Mouse (Mus musculus) liver, embryonic 16.5 days (tissue): ENCODE data around the gene Tigd4. TPM values are rescaled to one million over a fixed set of nuclear protein-coding genes. Genes with fewer than 3 reads are reported as not detected.

Source experiments
- ATAC-seq: fragments of 200-750 bp; cut with Nextera tagmentation; 2 replicates; pipeline ENCODE4 v1.8.0; 2017; ENCODE audit warnings: low read depth, mild to moderate bottlenecking, moderate number of reproducible peaks, moderate library complexity
- H3K27ac ChIP-seq: fragments of 300-500 bp; sonication (generic); 2 replicates; pipeline ENCODE4 v1.5.1; 2014; ENCODE audit warnings: mild to moderate bottlenecking, low read length
- H3K27me3 ChIP-seq: fragments of 300-500 bp; sonication (generic); 2 replicates; pipeline ENCODE4 v1.6.1; 2014; ENCODE audit warnings: low read depth, low read length, mixed read lengths; ENCODE audit not compliant: control insufficient read depth, insufficient read depth
- H3K36me3 ChIP-seq: fragments of 300-500 bp; sonication (generic); 2 replicates; pipeline ENCODE4 v1.6.1; 2014; ENCODE audit warnings: mild to moderate bottlenecking; ENCODE audit not compliant: control insufficient read depth, insufficient read depth
- H3K4me1 ChIP-seq: fragments of 300-500 bp; sonication (generic); 2 replicates; pipeline ENCODE4 v1.6.1; 2014; ENCODE audit warnings: low read depth, low read length, mixed read lengths; ENCODE audit not compliant: control insufficient read depth
- H3K4me2 ChIP-seq: fragments of 300-500 bp; sonication (generic); 2 replicates; pipeline ENCODE4 v1.6.1; 2014; ENCODE audit warnings: low read depth, low read length, mixed read lengths
- H3K4me3 ChIP-seq: fragments of 300-500 bp; sonication (generic); 2 replicates; pipeline ENCODE4 v1.5.1; 2014; ENCODE audit warnings: low read depth, mild to moderate bottlenecking, low read length
- H3K9ac ChIP-seq: fragments of 300-500 bp; sonication (generic); 2 replicates; pipeline ENCODE4 v1.6.1; 2014; ENCODE audit warnings: low read depth, low read length
- H3K9me3 ChIP-seq: fragments of 300-500 bp; sonication (generic); replicated peaks from 2 replicates; pipeline ENCODE4 v1.6.1; 2016; ENCODE audit warnings: low read length; ENCODE audit not compliant: control insufficient read depth
- WGBS: fragments of 180-500 bp; shearing (Covaris S2); extraction: QIAGEN DNeasy Blood & Tissue Kit; methylation state at CpG from one replicate; pipeline ENCODE4 v1.1.7; 2014; ENCODE audit not compliant: insufficient replicate concordance; 5-methylcytosine and 5-hydroxymethylcytosine counted together
- polyA plus RNA-seq: library from polyadenylated mRNA; unstranded; fragments of >200 nt; fragmentation: Nextera tagmentation; extraction: Ambion mirVana; gene quantifications from 2 replicates; pipeline ENCODE4 v1.2.1, GENCODE M21; 2015

Gene Tigd4
- polyA plus RNA-seq, 1 experiment from 2014 or later = 0.05 TPM

GRCm38 (mm10) chr3:84642942-84643341 is 49.6 kb downstream of the Tigd4 start:
- Histone ChIP-seq H3K27ac (no peak overlapping the region), H3K9ac (no peak overlapping the region), H3K4me1 (peaks cover 4% of the 10 kb centered on the region), H3K4me2 (no peak overlapping the region), H3K27me3 (no peaks in the 10 kb centered on the region), H3K36me3 (no peaks in the 10 kb centered on the region), H3K9me3 (no peaks in the 10 kb centered on the region), H3K4me3 (no peak overlapping the region)
- WGBS = 65% methylated on average over 4 of the region's 4 CpGs
- no peak for ATAC-seq

- Histone ChIP-seq H3K27ac (no peak overlapping the region), H3K27me3 (no peaks in the 10 kb centered on the region), H3K4me3 (no peak overlapping the region), H3K36me3 (no peaks in the 10 kb centered on the region), H3K9ac (no peak overlapping the region), H3K9me3 (no peaks in the 10 kb centered on the region), H3K4me2 (no peak overlapping the region), H3K4me1 (no peaks in the 10 kb centered on the region; the same call in 1 of the 2 replicates)
- ATAC-seq = no peak
- WGBS = 51% methylated on average over 9 of the region's 9 CpGs
Observed at GRCm38 (mm10) chr3:84645156-84646006, 52.0 kb downstream of the Tigd4 start.

- Histone ChIP-seq H3K4me2 (no peak overlapping the region), H3K36me3 (no peaks in the 10 kb centered on the region), H3K4me3 (no peak overlapping the region), H3K27ac (no peak overlapping the region), H3K9ac (no peak overlapping the region), H3K27me3 (no peaks in the 10 kb centered on the region), H3K9me3 (no peaks in the 10 kb centered on the region), H3K4me1 (no peaks in the 10 kb centered on the region; the same call in 1 of the 2 replicates)
- WGBS = 69% methylated on average over 3 of the region's 3 CpGs
- ATAC-seq = no peak
Observed at GRCm38 (mm10) chr3:84646007-84646290, 52.6 kb downstream of the Tigd4 start.

- no peak overlapping the region for H3K4me3 ChIP-seq
- WGBS = 58% methylated on average over 8 of the region's 8 CpGs
- no peaks in the 10 kb centered on the region for H3K27me3 ChIP-seq
- no peak overlapping the region for H3K9ac ChIP-seq
- H3K4me2 ChIP-seq = no peak overlapping the region
- no peaks in the 10 kb centered on the region for H3K9me3 ChIP-seq
- H3K36me3 ChIP-seq = no peaks in the 10 kb centered on the region
- H3K4me1 ChIP-seq = no peaks in the 10 kb centered on the region; the same call in 1 of the 2 replicates
- no peak for ATAC-seq
- H3K27ac ChIP-seq = no peak overlapping the region
Observed at GRCm38 (mm10) chr3:84646331-84646845, 53.0 kb downstream of the Tigd4 start.

Other genes starting within 250 kb of the Tigd4 start
- 50.0 and 59.2 TPM in 2 replicates for gene Fhdc1, start 113.1 kb upstream of the Tigd4 start, polyA plus RNA-seq
- gene Arfip1, start 10.9 kb upstream of the Tigd4 start, polyA plus RNA-seq = 9.6 and 10.4 TPM in 2 replicates
- 2.2 and 2.8 TPM in 2 replicates for gene Tmem154, start 72.6 kb downstream of the Tigd4 start, polyA plus RNA-seq
- 2.8 TPM in 2 replicates for gene Fbxw7, start 221.7 kb downstream of the Tigd4 start, polyA plus RNA-seq